ENCODE assay signal across 8 mouse cellular contexts in genomic region chr2:31815367-31815766, GRCm38 (mm10). TPM values are rescaled to one million over a fixed set of nuclear protein-coding genes. Genes with fewer than 3 reads are reported as not detected.
DNase-seq lines count a peak whose midpoint lies in the region; ATAC-seq lines count a peak whose summit lies in the region.

No protein-coding gene starts in this region.

- no peak overlapping the region for H3K9ac ChIP-seq in kidney, embryonic 15.5 days

- peak; percentile 73 for DNase-seq in CD4-positive helper T cell, adult 2 months (ENCODE audit: low read depth, low spot score)
- peak; percentile 66 for DNase-seq in MN1 (ENCODE audit: low spot score)
- peak; percentile 59 for DNase-seq in cerebellum, adult 8-10 months
- DNase-seq in gastrocnemius, adult 8-10 months (ENCODE audit: low spot score in 2 of 2) = peak; percentile 40 to 49
- DNase-seq in lung, adult 18-20 months = peak; percentile 18 to 33
- DNase-seq in right cerebral cortex, adult 18-20 months = peak; percentile 65

- H3K4me1 ChIP-seq in kidney, embryonic 15.5 days = peaks cover 9% of the 10 kb centered on the region

- H3K27me3 ChIP-seq in kidney, embryonic 15.5 days = no peaks in the 10 kb centered on the region

- no peaks in the 10 kb centered on the region for H3K36me3 ChIP-seq in kidney, embryonic 15.5 days

- no peaks in the 10 kb centered on the region for H3K9me3 ChIP-seq in kidney, embryonic 15.5 days (replicated peaks)

- no peak overlapping the region for H3K27ac ChIP-seq in kidney, embryonic 15.5 days

- ATAC-seq in kidney, embryonic 15.5 days (replicated peaks; ENCODE audit: low FRiP score) = peak; percentile 33; the same call in 1 of the 2 replicates
- ATAC-seq in megakaryocyte-erythroid progenitor cell, adult 5-6 weeks (replicated peaks; ENCODE audit: low FRiP score, low TSS enrichment, poor library complexity, severe bottlenecking) = no peak

- no peak overlapping the region for H3K4me3 ChIP-seq in kidney, embryonic 15.5 days (replicated peaks)

- WGBS in kidney, embryonic 15.5 days = 31% methylated on average over 5 of the region's 5 CpGs

- H3K4me2 ChIP-seq in kidney, embryonic 15.5 days = no peak overlapping the region

RNA-seq across cellular contexts. Expression of gene Qrfp, which starts 5.0 kb away (rescaled TPM):
- not detected for total RNA-seq in gastrocnemius, adult 8-10 months (2022)
- polyA plus RNA-seq in kidney, embryonic 15.5 days (2015; fragmentation: Nextera tagmentation; extraction: Ambion mirVana) = 0.08 TPM in 1 of 2 replicates, not detected in the other
- not detected in 2 replicates for total RNA-seq in megakaryocyte-erythroid progenitor cell, adult 5-6 weeks (2014; fragmentation: Nextera tagmentation)
- 0.11 TPM in 1 of 2 replicates, not detected in the other for total RNA-seq in megakaryocyte-erythroid progenitor cell, adult 5-6 weeks (2017)

RNA-seq across cellular contexts. Expression of gene Fibcd1, which starts 30.4 kb away (rescaled TPM):
- not detected for total RNA-seq in gastrocnemius, adult 8-10 months (2022)
- 1.2 and 1.6 TPM in 2 replicates for polyA plus RNA-seq in kidney, embryonic 15.5 days (2015; fragmentation: Nextera tagmentation; extraction: Ambion mirVana)
- not detected in 2 replicates for total RNA-seq in megakaryocyte-erythroid progenitor cell, adult 5-6 weeks (2014; fragmentation: Nextera tagmentation)
- total RNA-seq in megakaryocyte-erythroid progenitor cell, adult 5-6 weeks (2017) = not detected in 2 replicates
